18 mouse cellular contexts compared by ENCODE assay signal in genomic region chr12:26758657-26759325, GRCm38 (mm10).
DNase-seq lines count a peak whose midpoint lies in the region.
"Had no signal": no experiment of that assay in that cellular context is flagged by ENCODE, and none has a peak within 500 bp of the region (broad histone marks: within the 10 kb centered on the region; RNA-seq: fewer than 3 reads in every experiment).

No protein-coding gene starts in this region.

- no peak overlapping the region for H3K4me3 ChIP-seq in hindbrain, embryonic 10.5 days
- H3K4me3 ChIP-seq: embryonic facial prominence, embryonic 12.5 days; midbrain, embryonic 12.5 days had no signal

- H3K4me1 ChIP-seq in hindbrain, embryonic 10.5 days (replicated peaks): peaks cover 18% of the 10 kb centered on the region

- WGBS in hindbrain, embryonic 10.5 days: 89% methylated on average over 9 of the region's 9 CpGs

- H3K36me3 ChIP-seq in hindbrain, embryonic 10.5 days: no peaks in the 10 kb centered on the region
- H3K36me3 ChIP-seq: embryonic facial prominence, embryonic 12.5 days; midbrain, embryonic 12.5 days had no signal

- H3K27me3 ChIP-seq in hindbrain, embryonic 10.5 days (ENCODE audit: insufficient read depth, poor library complexity, severe bottlenecking): no peaks in the 10 kb centered on the region
- H3K27me3 ChIP-seq: embryonic facial prominence, embryonic 12.5 days; midbrain, embryonic 12.5 days had no signal

- no peaks in the 10 kb centered on the region for H3K9me3 ChIP-seq in hindbrain, embryonic 10.5 days
- H3K9me3 ChIP-seq: embryonic facial prominence, embryonic 12.5 days; midbrain, embryonic 12.5 days had no signal

- DNase-seq in adrenal gland, adult (ENCODE audit: inconsistent age in 2 of 2, low spot score in 1 of 2): peak; percentile 74 to 86
- peak; percentile 67 for DNase-seq in adrenal gland, adult 8-10 months
- no peak for DNase-seq in hindbrain, embryonic 10.5 days (ENCODE audit: low spot score)
- peak; percentile 72 for DNase-seq in mesoderm, embryonic 11.5 days (ENCODE audit: low read depth, low spot score)
- no peak for DNase-seq in spleen, adult 18-20 months
- no peak for DNase-seq in frontal cortex, adult 2 months (ENCODE audit: extremely low spot score in 1 of 2, low spot score in 1 of 2)
- no peak for DNase-seq in thymus, postnatal 4 days
- no peak for DNase-seq in gastrocnemius, postnatal 14 days
- DNase-seq: cerebellum, postnatal 10 days; forebrain, postnatal 0 days; gastrocnemius, postnatal 25 days; heart, postnatal 10 days; layer of hippocampus, postnatal 36 days; lung, adult 2 months; lung, postnatal 36 days had no signal

- H3K27ac ChIP-seq in hindbrain, embryonic 10.5 days: peak overlapping the region; percentile 40; the same call in 1 of the 2 replicates
- H3K27ac ChIP-seq: embryonic facial prominence, embryonic 12.5 days; kidney, postnatal 0 days; midbrain, embryonic 12.5 days had no signal

- intact Hi-C loops in gastrocnemius, postnatal 14 days (cut with DNase I; ENCODE audit: low total_unique reads): no loop called here

Comparison
In these comparisons a context has a peak if more than half of its experiments do, and no peak if none do; other contexts are left out.
1. DNase-seq: peak in adrenal gland, adult (2 of 2), adrenal gland, adult 8-10 months (single experiment) and mesoderm, embryonic 11.5 days (single experiment); none in hindbrain, embryonic 10.5 days (single experiment), spleen, adult 18-20 months (0 of 2), frontal cortex, adult 2 months (0 of 2), thymus, postnatal 4 days (single experiment) and gastrocnemius, postnatal 14 days (single experiment).